Mouse (Mus musculus) heart, embryonic 14.5 days (tissue): ENCODE measurements around the gene Ramp2. TPM values are rescaled to one million over a fixed set of nuclear protein-coding genes. Genes with fewer than 3 reads are reported as not detected.

Experiments used
- ATAC-seq: fragments of 200-750 bp; cut with Nextera tagmentation; 2 replicates; pipeline ENCODE4 v1.8.0; 2017; ENCODE audit warnings: low read depth, moderate TSS enrichment; ENCODE audit not compliant: insufficient number of reproducible peaks, insufficient read depth, low FRiP score
- H3K27ac ChIP-seq, 2 experiments: fragments of 200-500 bp in 1 of 2; fragments of 300-500 bp in 1 of 2; sonication (generic) in 1 of 2; replicated peaks in 1 of 2; 2 replicates each; pipeline ENCODE4 v1.5.1; 2012 to 2014; ENCODE audit warnings: low read depth in 2 of 2, low read length in 2 of 2, control low read depth in 1 of 2, mild to moderate bottlenecking in 1 of 2, mixed read lengths in 1 of 2; ENCODE audit not compliant: control insufficient read depth in 1 of 2, insufficient read depth in 1 of 2
- H3K27me3 ChIP-seq: fragments of 300-500 bp; sonication (generic); 2 replicates; pipeline ENCODE4 v1.6.1; 2014; ENCODE audit warnings: mild to moderate bottlenecking, low read length, control low read depth; ENCODE audit not compliant: control insufficient read depth, insufficient read depth
- H3K36me3 ChIP-seq: fragments of 300-500 bp; sonication (generic); 2 replicates; pipeline ENCODE4 v1.6.1; 2014; ENCODE audit warnings: mild to moderate bottlenecking, control low read depth, low read length, mixed read lengths; ENCODE audit not compliant: control insufficient read depth, insufficient read depth
- H3K4me1 ChIP-seq, 2 experiments: fragments of 200-500 bp in 1 of 2; fragments of 300-500 bp in 1 of 2; sonication (generic) in 1 of 2; 2 replicates each; pipeline ENCODE4 v1.6.1; 2012 to 2014; ENCODE audit warnings: low read length in 2 of 2, control low read depth in 1 of 2, mixed read lengths in 1 of 2; ENCODE audit not compliant: control insufficient read depth in 2 of 2, insufficient read depth in 2 of 2
- H3K4me2 ChIP-seq: fragments of 300-500 bp; sonication (generic); 2 replicates; pipeline ENCODE4 v1.6.1; 2014; ENCODE audit warnings: mild to moderate bottlenecking, low read length
- H3K4me3 ChIP-seq, 2 experiments: fragments of 200-500 bp in 1 of 2; fragments of 300-500 bp in 1 of 2; sonication (generic) in 1 of 2; 2 replicates each; pipeline ENCODE4 v1.5.1; 2012 to 2014; ENCODE audit warnings: low read length in 2 of 2, mild to moderate bottlenecking in 2 of 2, control low read depth in 1 of 2, low read depth in 1 of 2, moderate library complexity in 1 of 2; ENCODE audit not compliant: control insufficient read depth in 1 of 2, insufficient read depth in 1 of 2
- H3K9ac ChIP-seq: fragments of 300-500 bp; sonication (generic); 2 replicates; pipeline ENCODE4 v1.6.1; 2014; ENCODE audit warnings: mild to moderate bottlenecking, low read length
- H3K9me3 ChIP-seq: fragments of 300-500 bp; sonication (generic); 2 replicates; pipeline ENCODE4 v1.6.1; 2016; ENCODE audit warnings: low read length, control low read depth; ENCODE audit not compliant: control insufficient read depth
- WGBS: fragments of 180-500 bp; shearing (Covaris S2); extraction: QIAGEN DNeasy Blood & Tissue Kit; methylation state at CpG from one replicate; pipeline ENCODE4 v1.1.7; 2014; 5-methylcytosine and 5-hydroxymethylcytosine counted together
- polyA plus RNA-seq: library from polyadenylated mRNA; unstranded; fragments of >200 nt; fragmentation: Nextera tagmentation; extraction: Ambion mirVana; gene quantifications from 2 replicates; pipeline ENCODE4 v1.2.1, GENCODE M21; 2014

The Ramp2 gene
- polyA plus RNA-seq, 1 experiment from 2014 or later: 281 TPM

- Histone ChIP-seq H3K27me3 (peaks cover 37% of the 10 kb centered on the region), H3K36me3 (peaks cover 6% of the 10 kb centered on the region), H3K4me2 (peak overlapping the region; percentile 99), H3K4me1 (peaks cover 31 to 40% of the 10 kb centered on the region in 2 experiments), H3K9me3 (no peaks in the 10 kb centered on the region), H3K27ac (no peak overlapping the region), H3K4me3 (peak overlapping the region in 1 of 2 experiments; percentile 64; a peak in 1 of 4 replicates), H3K9ac (no peak overlapping the region)
- ATAC-seq: no peak
- WGBS: 8% methylated on average over 32 of the region's 32 CpGs
Observed at GRCm38 (mm10) chr11:101263138-101263988, 17.5 kb downstream of the Ramp2 start.

GRCm38 (mm10) chr11:101263989-101264280 is 18.1 kb downstream of the Ramp2 start:
- WGBS: 21% methylated on average over 3 of the region's 3 CpGs
- H3K4me1 ChIP-seq: peaks cover 28 to 34% of the 10 kb centered on the region in 2 experiments

GRCm38 (mm10) chr11:101264954-101265471 is 19.2 kb downstream of the Ramp2 start:
- Histone ChIP-seq H3K4me1 (peaks cover 21 to 29% of the 10 kb centered on the region in 2 experiments; a peak in 3 of 4 replicates), H3K9me3 (no peaks in the 10 kb centered on the region), H3K27ac (no peak overlapping the region), H3K9ac (no peak overlapping the region; the same call in 1 of the 2 replicates), H3K27me3 (peaks cover 37% of the 10 kb centered on the region), H3K4me2 (peak overlapping the region; percentile 59), H3K36me3 (no peaks in the 10 kb centered on the region), H3K4me3 (peak overlapping the region; percentile 16 to 30; a peak in 3 of 4 replicates)
- ATAC-seq: no peak
- 8% methylated on average over 31 of the region's 31 CpGs for WGBS

More at GRCm38 (mm10) chr11:101263989-101264280, 18.1 kb downstream of the Ramp2 start:
- H3K9me3 ChIP-seq: no peaks in the 10 kb centered on the region
- H3K27me3 ChIP-seq: peaks cover 37% of the 10 kb centered on the region
- no peak overlapping the region for H3K9ac ChIP-seq
- H3K4me2 ChIP-seq: peak overlapping the region; percentile 99; the same call in 1 of the 2 replicates
- H3K36me3 ChIP-seq: peaks cover under 1% of the 10 kb centered on the region
- H3K4me3 ChIP-seq: no peak overlapping the region
- ATAC-seq: no peak
- H3K27ac ChIP-seq: no peak overlapping the region

- H3K27ac ChIP-seq: no peak overlapping the region
- H3K4me3 ChIP-seq: no peak overlapping the region
- ATAC-seq: no peak
- 29% methylated on average over 6 of the region's 6 CpGs for WGBS
- no peaks in the 10 kb centered on the region for H3K9me3 ChIP-seq
- H3K27me3 ChIP-seq: peaks cover 37% of the 10 kb centered on the region
- no peak overlapping the region for H3K9ac ChIP-seq
- H3K36me3 ChIP-seq: no peaks in the 10 kb centered on the region
- H3K4me2 ChIP-seq: no peak overlapping the region
- H3K4me1 ChIP-seq: peaks cover 20 to 27% of the 10 kb centered on the region in 2 experiments; a peak in 3 of 4 replicates
Observed at GRCm38 (mm10) chr11:101265906-101266305, 20.1 kb downstream of the Ramp2 start.

GRCm38 (mm10) chr11:101269577-101270116 is 23.8 kb downstream of the Ramp2 start:
- Histone ChIP-seq H3K27ac (no peak overlapping the region), H3K4me2 (0 out of 2 replicates have a peak overlapping the region, but pooled peaks have one; percentile 6), H3K27me3 (peaks cover 17% of the 10 kb centered on the region), H3K9me3 (no peaks in the 10 kb centered on the region), H3K36me3 (0 out of 2 replicates have a peak, but pooled peaks cover 4% of the 10 kb centered on the region), H3K4me3 (no peak overlapping the region), H3K4me1 (peaks cover 8 to 15% of the 10 kb centered on the region in 2 experiments; a peak in 3 of 4 replicates), H3K9ac (no peak overlapping the region)
- 17% methylated on average over 10 of the region's 10 CpGs for WGBS
- no peak for ATAC-seq

GRCm38 (mm10) chr11:101272446-101272845 is 26.6 kb downstream of the Ramp2 start:
- Histone ChIP-seq H3K9me3 (no peaks in the 10 kb centered on the region), H3K27me3 (no peaks in the 10 kb centered on the region), H3K4me3 (no peak overlapping the region), H3K27ac (no peak overlapping the region), H3K9ac (no peak overlapping the region), H3K4me1 (peaks cover 8 to 16% of the 10 kb centered on the region in 2 experiments; a peak in 3 of 4 replicates), H3K4me2 (no peak overlapping the region), H3K36me3 (peaks cover 12% of the 10 kb centered on the region; the same call in 1 of the 2 replicates)
- no peak for ATAC-seq
- 79% methylated on average over 3 of the region's 3 CpGs for WGBS

- Histone ChIP-seq H3K9ac (no peak overlapping the region), H3K4me1 (peaks cover 13 to 22% of the 10 kb centered on the region in 2 experiments), H3K4me3 (no peak overlapping the region), H3K27me3 (no peaks in the 10 kb centered on the region), H3K9me3 (no peaks in the 10 kb centered on the region), H3K4me2 (no peak overlapping the region), H3K27ac (no peak overlapping the region), H3K36me3 (peaks cover 12% of the 10 kb centered on the region; the same call in 1 of the 2 replicates)
- ATAC-seq: no peak
- WGBS: 73% methylated on average over 4 of the region's 4 CpGs
Observed at GRCm38 (mm10) chr11:101275309-101275708, 29.5 kb downstream of the Ramp2 start.
